Mouse (Mus musculus) thymus, adult 2 months (tissue): Measurements from ENCODE around the gene Fam111a. TPM values are rescaled to one million over a fixed set of nuclear protein-coding genes. Genes with fewer than 3 reads are reported as not detected.

Experiments
- DNase-seq: peaks from one replicate; pipeline ENCODE4 v3.0.0; 2021
- H3K27ac ChIP-seq: fragments of 200-500 bp; 2 replicates; pipeline ENCODE4 v1.5.1; 2012; ENCODE audit warnings: low read length, control low read depth; ENCODE audit not compliant: control insufficient read depth, insufficient read depth
- H3K27me3 ChIP-seq: fragments of 200-500 bp; 2 replicates; pipeline ENCODE4 v1.6.1; 2012; ENCODE audit warnings: mild to moderate bottlenecking, low read length, moderate library complexity, mixed read lengths; ENCODE audit not compliant: control insufficient read depth, insufficient read depth
- H3K36me3 ChIP-seq: fragments of 200-500 bp; 2 replicates; pipeline ENCODE4 v1.6.1; 2012; ENCODE audit warnings: mild to moderate bottlenecking, low read length, moderate library complexity; ENCODE audit not compliant: control insufficient read depth, insufficient read depth
- H3K4me1 ChIP-seq: fragments of 200-500 bp; replicated peaks from 2 replicates; pipeline ENCODE4 v1.6.1; 2012; ENCODE audit warnings: low read length; ENCODE audit not compliant: control insufficient read depth, insufficient read depth
- H3K4me3 ChIP-seq: fragments of 200-500 bp; 2 replicates; pipeline ENCODE4 v1.5.1; 2012; ENCODE audit warnings: mild to moderate bottlenecking, low read length, control low read depth, moderate library complexity; ENCODE audit not compliant: control insufficient read depth, insufficient read depth
- CTCF ChIP-seq: fragments of 200-500 bp; IDR thresholded peaks from 2 replicates; pipeline ENCODE4 v1.5.1; 2012; ENCODE audit warnings: mild to moderate bottlenecking, control low read depth, low read length, moderate library complexity, borderline replicate concordance; ENCODE audit not compliant: control insufficient read depth, poor library complexity, insufficient read depth; ENCODE audit errors: extremely low read depth
- POLR2A ChIP-seq: fragments of 200-500 bp; IDR thresholded peaks from 2 replicates; pipeline ENCODE4 v1.6.1; 2012; ENCODE audit warnings: mild to moderate bottlenecking, low read length, control low read depth, moderate library complexity; ENCODE audit not compliant: control insufficient read depth, poor library complexity, insufficient read depth; ENCODE audit errors: extremely low read depth
- WGBS: fragments of 180-500 bp; shearing (Covaris S2); methylation state at CpG from one replicate; pipeline ENCODE4 v1.1.7; 2018; 5-methylcytosine and 5-hydroxymethylcytosine counted together
- polyA plus RNA-seq: library from polyadenylated mRNA; depleted of rRNA; stranded (reverse); fragments of >200 nt; gene quantifications from 2 replicates; pipeline ENCODE4 v1.2.3, GENCODE M21; 2012; rRNA removed

Gene Fam111a
- polyA plus RNA-seq, 1 experiment, result 4.4 TPM

DNA sequence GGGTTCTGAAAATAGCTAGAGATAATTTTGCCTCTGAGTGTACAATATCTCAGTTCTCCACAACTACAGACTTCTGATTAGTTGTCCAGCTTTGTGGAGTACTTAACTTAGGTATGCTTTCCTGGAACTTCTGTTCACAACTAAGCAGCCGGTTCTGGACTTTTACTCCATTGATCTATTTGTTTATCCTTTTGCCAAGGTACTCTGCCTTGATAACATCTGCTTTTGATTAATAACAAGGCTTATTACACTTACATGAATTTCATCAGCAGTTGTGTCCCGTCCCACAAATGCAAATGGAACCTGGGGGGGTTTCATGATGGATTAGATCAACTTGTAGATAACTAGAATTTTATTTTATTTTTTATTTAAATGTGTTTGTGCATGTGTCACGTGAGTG lies 91.3 kb downstream of the Fam111a start:
- no peak overlapping the region for H3K27ac ChIP-seq
- TF ChIP-seq POLR2A (no peak), CTCF (no peak)
- no peaks in the 10 kb centered on the region for H3K27me3 ChIP-seq
- no peaks in the 10 kb centered on the region for H3K36me3 ChIP-seq
- no peak overlapping the region for H3K4me3 ChIP-seq
- DNase-seq, result no peak
- no peaks in the 10 kb centered on the region for H3K4me1 ChIP-seq
- WGBS, result 83% methylated on average over 3 of the region's 3 CpGs

DNA sequence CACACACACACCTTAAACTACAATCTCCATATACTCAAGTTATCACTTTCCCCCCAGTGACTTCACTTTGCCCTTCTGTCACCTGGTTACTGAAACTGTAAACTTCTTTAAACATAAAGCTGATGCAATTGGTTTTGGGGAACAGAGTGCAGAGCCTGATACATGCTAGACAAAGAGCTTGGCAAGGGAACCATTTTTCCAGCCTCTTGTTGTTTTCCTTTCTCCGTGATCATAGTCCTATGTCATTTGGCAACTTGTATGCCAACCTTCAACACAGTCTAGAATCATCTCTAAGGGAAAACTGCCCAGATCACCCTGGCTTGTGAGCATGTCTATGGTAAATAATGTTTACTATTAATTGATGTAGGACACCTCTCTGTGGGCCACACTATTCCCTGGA lies 92.5 kb downstream of the Fam111a start:
- TF ChIP-seq POLR2A (no peak), CTCF (no peak)

More for the DNA sequence above, 92.5 kb downstream of the Fam111a start:
- Histone ChIP-seq H3K36me3 (no peaks in the 10 kb centered on the region), H3K4me1 (no peaks in the 10 kb centered on the region), H3K27me3 (no peaks in the 10 kb centered on the region), H3K27ac (no peak overlapping the region), H3K4me3 (no peak overlapping the region)
- no peak for DNase-seq
- 88% methylated on average over 1 of the region's 1 CpGs for WGBS

Other genes with a start within 250 kb of the Fam111a start
- gene Olfr1436, start 246.6 kb upstream of the Fam111a start, polyA plus RNA-seq, result not detected in 2 replicates
- gene Olfr1437, start 220.6 kb upstream of the Fam111a start, polyA plus RNA-seq, result not detected in 2 replicates
- not detected in 2 replicates for gene Olfr1438-ps1, start 209.8 kb upstream of the Fam111a start, polyA plus RNA-seq
- not detected in 2 replicates for gene Olfr1440, start 158.5 kb upstream of the Fam111a start, polyA plus RNA-seq
- gene Olfr1441, start 128.3 kb upstream of the Fam111a start, polyA plus RNA-seq, result not detected in 2 replicates
- gene Pfpl, start 117.8 kb upstream of the Fam111a start, polyA plus RNA-seq, result 0.03 TPM in 1 of 2 replicates, not detected in the other
- gene Mpeg1, start 85.0 kb upstream of the Fam111a start, polyA plus RNA-seq, result 24.0 and 34.0 TPM in 2 replicates
- gene Dtx4, start 44.3 kb upstream of the Fam111a start, polyA plus RNA-seq, result 5.6 and 6.3 TPM in 2 replicates
- gene Gm4952, start 54.2 kb downstream of the Fam111a start, polyA plus RNA-seq, result 0.13 and 0.22 TPM in 2 replicates
- 0.11 TPM in 1 of 2 replicates, not detected in the other for gene Glyat, start 87.6 kb downstream of the Fam111a start, polyA plus RNA-seq
- not detected in 2 replicates for gene Olfr1442, start 124.7 kb downstream of the Fam111a start, polyA plus RNA-seq
- gene Olfr1443, start 132.4 kb downstream of the Fam111a start, polyA plus RNA-seq, result not detected in 2 replicates
- 0.09 and 0.34 TPM in 2 replicates for gene Keg1, start 150.0 kb downstream of the Fam111a start, polyA plus RNA-seq
- 2.5 and 3.0 TPM in 2 replicates for gene Cntf, start 219.9 kb downstream of the Fam111a start, polyA plus RNA-seq